Mouse (Mus musculus) lung, adult 2 months (tissue): ENCODE results near the gene Slc12a7. TPM values are rescaled to one million over a fixed set of nuclear protein-coding genes. Genes with fewer than 3 reads are reported as not detected.

ENCODE experiments used
- DNase-seq: peaks from one replicate; pipeline ENCODE4 v3.0.0; 2022
- H3K4me1 ChIP-seq: fragments of 200-500 bp; 2 replicates; pipeline ENCODE4 v1.6.1; 2011; ENCODE audit warnings: low read length; ENCODE audit not compliant: control insufficient read depth, insufficient read depth
- H3K4me3 ChIP-seq: fragments of 200-500 bp; replicated peaks from 2 replicates; pipeline ENCODE3; 2011; ENCODE audit warnings: low read depth, mild to moderate bottlenecking, control low read depth, low read length; ENCODE audit errors: extremely low read depth
- CTCF ChIP-seq: fragments of 200-500 bp; IDR thresholded peaks from 2 replicates; pipeline ENCODE4 v1.5.1; 2011; ENCODE audit warnings: mild to moderate bottlenecking, low read length, control low read depth; ENCODE audit not compliant: insufficient read depth
- POLR2A ChIP-seq: fragments of 200-500 bp; IDR thresholded peaks from 2 replicates; pipeline ENCODE4 v1.6.1; 2011; ENCODE audit warnings: low read depth, mild to moderate bottlenecking, control low read depth, low read length, borderline replicate concordance; ENCODE audit errors: extremely low read depth
- WGBS: fragments of 180-500 bp; shearing (Covaris S2); methylation state at CpG from one replicate; pipeline ENCODE4 v1.1.7; 2018; 5-methylcytosine and 5-hydroxymethylcytosine counted together
- polyA plus RNA-seq: library from polyadenylated mRNA; depleted of rRNA; stranded (reverse); fragments of >200 nt; gene quantifications from 2 replicates; pipeline ENCODE4 v1.2.3, GENCODE M21; 2012

Slc12a7 gene
- polyA plus RNA-seq, 1 experiment = 69.9 TPM

- 61% methylated on average over 8 of the region's 8 CpGs for WGBS
- Histone ChIP-seq H3K4me3 (no peak overlapping the region), H3K4me1 (peaks cover 17% of the 10 kb centered on the region)
- DNase-seq = no peak
- TF ChIP-seq POLR2A (no peak), CTCF (no peak)
Measured at GRCm38 (mm10) chr13:73767224-73767623, 34.3 kb downstream of the Slc12a7 start.

- DNase-seq = no peak
- Histone ChIP-seq H3K4me3 (no peak overlapping the region), H3K4me1 (peaks cover 23% of the 10 kb centered on the region)
- 86% methylated on average over 5 of the region's 5 CpGs for WGBS
- TF ChIP-seq CTCF (no peak), POLR2A (no peak)
Measured at GRCm38 (mm10) chr13:73767754-73768153, 34.9 kb downstream of the Slc12a7 start.

GRCm38 (mm10) chr13:73768311-73768710 is 35.4 kb downstream of the Slc12a7 start:
- TF ChIP-seq POLR2A (no peak), CTCF (no peak)
- Histone ChIP-seq H3K4me1 (peaks cover 28% of the 10 kb centered on the region), H3K4me3 (no peak overlapping the region)
- WGBS = 67% methylated on average over 3 of the region's 3 CpGs
- no peak for DNase-seq

DNA sequence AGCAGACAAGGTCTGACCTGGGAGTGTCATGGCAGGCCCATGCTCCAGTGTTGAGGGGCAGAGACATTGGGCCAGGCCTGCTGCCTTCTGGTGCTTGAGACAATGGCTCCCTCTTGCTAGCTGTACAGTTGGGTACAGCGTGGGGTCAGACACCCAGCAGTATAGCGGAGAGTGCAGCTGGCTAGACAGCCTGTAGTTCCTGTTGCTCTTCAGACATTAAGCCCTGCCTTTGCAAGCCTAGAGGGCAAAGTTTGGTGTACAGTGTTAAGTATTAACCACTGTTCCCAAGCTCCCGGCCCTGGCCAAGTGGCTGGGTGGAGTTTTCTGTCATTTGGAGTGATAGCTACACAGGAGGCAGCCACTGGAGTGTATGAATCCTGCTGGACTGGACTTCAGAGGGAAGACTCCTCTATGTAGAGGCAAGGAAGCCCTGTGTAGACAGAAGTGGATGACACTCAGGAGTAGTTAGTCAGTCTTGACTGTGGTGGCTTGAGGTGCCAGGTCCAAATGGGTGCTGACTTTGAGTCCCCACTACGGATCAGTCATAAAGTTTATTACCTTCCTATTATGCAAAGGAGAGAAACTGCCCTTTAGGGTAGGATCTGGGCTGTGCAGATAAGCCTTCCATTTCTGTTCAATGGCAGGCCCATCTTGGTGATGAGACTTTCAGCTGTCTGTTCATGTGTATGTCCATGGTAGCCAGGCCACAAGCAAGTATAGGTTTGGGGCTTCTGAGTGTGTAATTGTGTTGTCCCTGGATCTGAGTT is 37.2 kb downstream of the Slc12a7 start:
- WGBS = 68% methylated on average over 4 of the region's 4 CpGs
- no peak for DNase-seq
- TF ChIP-seq POLR2A (no peak), CTCF (no peak)
- peaks cover 28% of the 10 kb centered on the region for H3K4me1 ChIP-seq
- no peak overlapping the region for H3K4me3 ChIP-seq

GRCm38 (mm10) chr13:73771131-73771530 is 38.2 kb downstream of the Slc12a7 start:
- no peak for DNase-seq
- peaks cover 25% of the 10 kb centered on the region for H3K4me1 ChIP-seq

GRCm38 (mm10) chr13:73772655-73773054 is 39.8 kb downstream of the Slc12a7 start:
- Histone ChIP-seq H3K4me1 (peaks cover 27% of the 10 kb centered on the region), H3K4me3 (no peak overlapping the region)
- peak; percentile 33 for DNase-seq
- TF ChIP-seq CTCF (peak; percentile 25; the same call in 1 of the 2 replicates), POLR2A (no peak)
- 35% methylated on average over 2 of the region's 2 CpGs for WGBS

More at GRCm38 (mm10) chr13:73771131-73771530, 38.2 kb downstream of the Slc12a7 start:
- WGBS = 61% methylated on average over 3 of the region's 3 CpGs
- H3K4me3 ChIP-seq = no peak overlapping the region
- no peak for TF ChIP-seq POLR2A
- TF ChIP-seq CTCF = no peak

DNA sequence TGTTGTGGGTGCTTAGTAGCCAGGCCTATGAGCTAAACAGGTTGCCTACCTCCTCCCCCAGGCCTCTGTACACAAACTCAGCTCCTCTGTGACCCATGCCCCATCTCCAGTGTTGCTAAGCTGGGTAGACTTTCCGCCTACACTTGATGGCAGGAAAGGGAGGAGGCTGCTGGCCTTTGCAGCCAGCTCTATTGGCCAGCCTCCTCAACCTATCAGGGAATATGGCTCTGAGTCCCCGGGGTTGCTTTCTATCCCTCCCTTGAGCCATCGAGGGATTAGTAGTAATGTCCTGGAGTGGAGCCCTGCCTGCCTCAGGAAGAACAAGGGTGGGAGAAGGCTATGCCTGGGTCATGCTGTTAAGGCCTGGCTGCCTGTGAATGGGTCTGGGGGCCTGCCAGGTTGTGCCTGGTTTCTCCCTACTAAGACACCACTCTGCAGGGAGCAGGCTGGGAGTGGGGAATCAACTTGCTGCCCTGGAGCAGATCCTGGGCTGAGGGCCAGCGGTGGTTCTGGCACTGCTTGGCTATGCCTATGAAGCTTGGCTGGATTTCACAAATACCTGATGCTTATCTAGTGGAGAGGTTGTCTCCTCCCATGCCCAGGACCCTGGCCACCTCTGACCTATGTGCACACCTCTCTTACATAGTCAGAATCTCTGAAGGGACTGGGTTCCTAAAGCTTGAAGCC is 40.8 kb downstream of the Slc12a7 start:
- no peak overlapping the region for H3K4me3 ChIP-seq
- TF ChIP-seq POLR2A = no peak
- TF ChIP-seq CTCF = no peak
- 29% methylated on average over 4 of the region's 4 CpGs for WGBS
- DNase-seq = peak; percentile 37
- H3K4me1 ChIP-seq = peaks cover 27% of the 10 kb centered on the region

- DNase-seq = no peak
- no peak for TF ChIP-seq CTCF
- no peak for TF ChIP-seq POLR2A
- 68% methylated on average over 4 of the region's 4 CpGs for WGBS
- Histone ChIP-seq H3K4me3 (no peak overlapping the region), H3K4me1 (peaks cover 23% of the 10 kb centered on the region)
Measured at GRCm38 (mm10) chr13:73775786-73776185, 42.9 kb downstream of the Slc12a7 start.

GRCm38 (mm10) chr13:73777578-73777977 is 44.7 kb downstream of the Slc12a7 start:
- 73% methylated on average over 3 of the region's 3 CpGs for WGBS
- no peak for TF ChIP-seq POLR2A
- no peak for TF ChIP-seq CTCF
- Histone ChIP-seq H3K4me1 (peaks cover 15% of the 10 kb centered on the region), H3K4me3 (no peak overlapping the region)
- DNase-seq = peak; percentile 37
